Mouse (Mus musculus) stomach, postnatal 0 days (tissue): ENCODE measurements around the gene Myd88. TPM values are rescaled to one million over a fixed set of nuclear protein-coding genes. Genes with fewer than 3 reads are reported as not detected.
"Not testable (repeated sequence)": the region's sequence is repeated elsewhere in the genome, so short reads cannot be mapped to it uniquely, and the experiment has no call there.

ENCODE experiments used
- ATAC-seq: fragments of 200-750 bp; cut with Nextera tagmentation; 2 replicates; pipeline ENCODE4 v1.8.0; 2017; ENCODE audit not compliant: low FRiP score, low TSS enrichment
- DNase-seq: peaks from one replicate; pipeline ENCODE4 v3.0.0-alpha.2; 2016; ENCODE audit warnings: low spot score
- H3K27ac ChIP-seq: fragments of 300-500 bp; sonication (generic); replicated peaks from 2 replicates; pipeline ENCODE4 v1.5.1; 2014; ENCODE audit warnings: mild to moderate bottlenecking, control low read depth
- H3K27me3 ChIP-seq: fragments of 300-500 bp; sonication (generic); 2 replicates; pipeline ENCODE4 v1.6.1; 2014; ENCODE audit warnings: low read length; ENCODE audit not compliant: control insufficient read depth, insufficient read depth
- H3K36me3 ChIP-seq: fragments of 300-500 bp; sonication (generic); 2 replicates; pipeline ENCODE4 v1.6.1; 2014; ENCODE audit warnings: low read length, mixed read lengths; ENCODE audit not compliant: control insufficient read depth, insufficient read depth
- H3K4me1 ChIP-seq: fragments of 300-500 bp; sonication (generic); replicated peaks from 2 replicates; pipeline ENCODE4 v1.6.1; 2014; ENCODE audit warnings: antibody characterized with exemption; ENCODE audit not compliant: control insufficient read depth, insufficient read depth
- H3K4me2 ChIP-seq: fragments of 300-500 bp; sonication (generic); replicated peaks from 2 replicates; pipeline ENCODE4 v1.6.1; 2014; ENCODE audit warnings: low read depth, mild to moderate bottlenecking, control low read depth, moderate library complexity
- H3K4me3 ChIP-seq: fragments of 300-500 bp; sonication (generic); 2 replicates; pipeline ENCODE4 v1.5.1; 2014; ENCODE audit warnings: low read depth, low read length, control low read depth
- H3K9ac ChIP-seq: fragments of 300-500 bp; sonication (generic); 2 replicates; pipeline ENCODE4 v1.6.1; 2014; ENCODE audit warnings: mild to moderate bottlenecking, low read length, control low read depth, mixed read lengths
- H3K9me3 ChIP-seq: fragments of 300-500 bp; sonication (generic); 2 replicates; pipeline ENCODE4 v1.6.1; 2016; ENCODE audit warnings: low read length; ENCODE audit not compliant: control insufficient read depth
- CTCF ChIP-seq: IDR thresholded peaks from 2 replicates; pipeline ENCODE4 v1.5.1; 2016; ENCODE audit warnings: antibody characterized with exemption, low read depth, mild to moderate bottlenecking, moderate library complexity
- EP300 ChIP-seq: optimal IDR thresholded peaks from 2 replicates; pipeline ENCODE3; 2016; ENCODE audit warnings: antibody characterized with exemption
- WGBS: fragments of 180-500 bp; shearing (Covaris S2); extraction: QIAGEN DNeasy Blood & Tissue Kit; methylation state at CpG from one replicate; pipeline ENCODE4 v1.1.7; 2014; 5-methylcytosine and 5-hydroxymethylcytosine counted together
- polyA plus RNA-seq: library from polyadenylated mRNA; unstranded; fragments of >200 nt; fragmentation: Nextera tagmentation; extraction: Ambion mirVana; gene quantifications from 2 replicates; pipeline ENCODE4 v1.2.1, GENCODE M21; 2015

The Myd88 gene
- polyA plus RNA-seq, 1 experiment from 2014 or later = 40.8 TPM

- no peaks in the 10 kb centered on the region for H3K36me3 ChIP-seq
- 67% methylated on average over 3 of the region's 3 CpGs for WGBS
- TF ChIP-seq CTCF = no peak
- TF ChIP-seq EP300 = no peak
Observed at GRCm38 (mm10) chr9:119375008-119375407, 33.8 kb upstream of the Myd88 start.

DNA sequence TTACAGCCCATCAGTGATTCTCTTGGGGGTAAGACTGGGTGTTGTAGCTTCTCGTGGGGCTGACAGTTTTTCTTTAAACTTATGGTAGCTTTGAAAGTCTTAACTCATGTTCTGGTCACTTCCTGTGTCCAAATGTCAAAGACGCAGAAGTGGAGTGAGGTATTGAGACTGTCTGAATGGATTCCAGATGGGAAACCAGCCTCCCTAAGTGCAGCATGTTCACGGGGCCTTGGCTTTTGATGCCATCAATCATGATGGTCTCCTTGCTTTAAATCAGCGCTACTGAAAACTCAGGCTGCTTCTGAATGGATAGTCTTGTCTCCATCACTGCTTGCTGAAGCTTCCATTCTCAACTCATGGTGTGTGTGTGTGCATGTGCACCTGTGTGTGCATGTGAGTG is 30.0 kb upstream of the Myd88 start:
- Histone ChIP-seq H3K27me3 (no peaks in the 10 kb centered on the region), H3K36me3 (0 out of 2 replicates have a peak, but pooled peaks cover 2% of the 10 kb centered on the region), H3K4me1 (no peaks in the 10 kb centered on the region), H3K27ac (no peak overlapping the region), H3K9me3 (no peaks in the 10 kb centered on the region), H3K4me3 (no peak overlapping the region), H3K4me2 (no peak overlapping the region), H3K9ac (no peak overlapping the region)
- 60% methylated on average over 4 of the region's 4 CpGs for WGBS
- DNase-seq = no peak
- TF ChIP-seq CTCF (no peak), EP300 (no peak)
- no peak for ATAC-seq

More at GRCm38 (mm10) chr9:119375008-119375407, 33.8 kb upstream of the Myd88 start:
- Histone ChIP-seq H3K4me2 (no peak overlapping the region), H3K9ac (no peak overlapping the region), H3K4me3 (no peak overlapping the region), H3K27ac (no peak overlapping the region), H3K9me3 (no peaks in the 10 kb centered on the region), H3K27me3 (no peaks in the 10 kb centered on the region), H3K4me1 (no peaks in the 10 kb centered on the region)
- no peak for DNase-seq
- ATAC-seq = no peak

DNA sequence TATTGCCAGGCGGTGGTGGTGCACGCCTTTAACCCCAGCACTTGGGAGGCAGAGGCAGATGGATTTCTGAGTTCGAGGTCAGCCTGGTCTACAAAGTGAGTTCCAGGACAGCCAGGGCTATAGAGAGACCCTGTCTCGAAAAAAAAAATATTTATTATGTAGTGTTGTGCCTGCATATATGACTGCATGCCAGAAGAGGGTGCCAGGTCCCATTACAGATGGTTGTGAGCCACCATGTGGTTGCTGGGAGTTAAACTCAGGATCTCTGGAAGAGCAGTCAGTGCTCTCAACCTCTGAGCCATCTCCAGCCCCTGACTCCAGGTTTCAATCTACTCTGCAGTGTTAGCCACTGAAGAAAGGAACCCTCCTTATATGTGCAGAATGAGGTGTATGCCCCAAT is 29.6 kb upstream of the Myd88 start:
- TF ChIP-seq CTCF = peak; percentile 36
- H3K4me3 ChIP-seq, ATAC-seq, DNase-seq, H3K36me3 ChIP-seq, H3K9ac ChIP-seq, H3K4me1 ChIP-seq, H3K27ac ChIP-seq, H3K9me3 ChIP-seq, H3K27me3 ChIP-seq, H3K4me2 ChIP-seq: not testable (repeated sequence)
- WGBS = 86% methylated on average over 4 of the region's 4 CpGs

DNA sequence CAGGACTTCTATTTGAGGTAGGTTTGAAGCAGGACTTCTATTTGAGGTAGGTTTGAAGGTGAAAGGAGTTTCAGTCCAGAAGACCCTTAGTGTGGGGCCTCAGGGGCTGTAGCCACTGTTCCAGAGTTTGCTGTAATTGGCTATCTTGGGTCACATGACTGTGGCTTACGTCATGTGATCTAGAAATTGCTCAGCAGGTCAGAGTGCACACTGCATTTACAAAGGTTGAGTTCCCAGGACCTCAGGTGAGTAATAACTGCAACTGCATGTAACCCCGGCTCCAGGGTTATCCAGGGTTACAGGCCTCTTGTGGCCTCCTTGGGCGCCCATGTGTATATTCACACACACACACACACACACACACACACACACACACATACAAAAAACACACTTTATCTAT is 27.2 kb upstream of the Myd88 start:
- ATAC-seq = no peak
- 0 out of 2 replicates have a peak, but pooled peaks cover 2% of the 10 kb centered on the region for H3K36me3 ChIP-seq
- no peaks in the 10 kb centered on the region for H3K27me3 ChIP-seq
- H3K9ac ChIP-seq = no peak overlapping the region
- no peak for DNase-seq
- no peak for TF ChIP-seq CTCF
- no peak for TF ChIP-seq EP300
- no peak overlapping the region for H3K4me2 ChIP-seq
- no peak overlapping the region for H3K4me3 ChIP-seq
- H3K9me3 ChIP-seq = no peaks in the 10 kb centered on the region
- H3K27ac ChIP-seq = no peak overlapping the region
- H3K4me1 ChIP-seq = no peaks in the 10 kb centered on the region
- WGBS = 90% methylated on average over 3 of the region's 3 CpGs

DNA sequence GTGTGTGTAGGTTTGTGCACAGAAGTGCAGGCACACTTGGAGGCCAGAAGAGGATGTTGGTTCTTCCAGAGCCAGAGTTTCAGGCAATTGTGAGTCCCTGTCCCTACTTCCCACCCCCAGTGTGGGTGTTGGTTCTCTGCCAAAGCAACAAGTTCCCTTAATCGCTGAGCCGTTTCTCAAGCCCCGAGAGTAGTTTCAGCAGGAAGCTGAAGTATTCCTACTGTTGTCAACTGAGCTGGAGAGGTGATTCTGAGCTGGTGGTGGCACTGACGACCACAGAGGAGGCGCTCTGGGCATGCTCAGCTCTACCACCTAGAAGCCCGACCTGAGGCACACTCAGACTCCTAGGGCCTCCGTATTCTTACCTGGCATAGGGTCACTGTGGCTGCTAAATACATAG is 24.1 kb upstream of the Myd88 start, which contains the start of gene Slc22a14:
Gene Slc22a14 (minus strand): TSS at position 270 of the 400 bp plus-strand sequence.
- DNase-seq (no peak), ATAC-seq (no peak)
- 55% methylated on average over 7 of the region's 7 CpGs for WGBS
- Histone ChIP-seq H3K27ac (no peak within 1 kb of the TSS), H3K4me2 (no peak within 1 kb of the TSS), H3K36me3 (0 out of 2 replicates have a peak, but pooled peaks cover 2% of the 10 kb centered on the region), H3K27me3 (no peaks in the 10 kb centered on the region), H3K9ac (no peak within 1 kb of the TSS), H3K9me3 (no peaks in the 10 kb centered on the region), H3K4me3 (no peak within 1 kb of the TSS), H3K4me1 (no peaks in the 10 kb centered on the region)
- TF ChIP-seq CTCF (no peak), EP300 (no peak)

- Histone ChIP-seq H3K4me2 (no peak overlapping the region), H3K4me3 (no peak overlapping the region), H3K4me1 (no peaks in the 10 kb centered on the region), H3K27ac (no peak overlapping the region), H3K9ac (no peak overlapping the region), H3K36me3 (0 out of 2 replicates have a peak, but pooled peaks cover 2% of the 10 kb centered on the region), H3K27me3 (no peaks in the 10 kb centered on the region), H3K9me3 (no peaks in the 10 kb centered on the region)
- no peak for DNase-seq
- 74% methylated on average over 12 of the region's 12 CpGs for WGBS
- no peak for ATAC-seq
- TF ChIP-seq EP300 = no peak
- TF ChIP-seq CTCF = no peak
Observed at GRCm38 (mm10) chr9:119363229-119363628, 22.0 kb upstream of the Myd88 start.
